Mouse (Mus musculus) kidney, embryonic 16.5 days (tissue): Measurements from ENCODE around the gene Gjb5. TPM values are rescaled to one million over a fixed set of nuclear protein-coding genes. Genes with fewer than 3 reads are reported as not detected.

Source experiments
- ATAC-seq: fragments of 200-750 bp; cut with Nextera tagmentation; 2 replicates; pipeline ENCODE4 v1.8.0; 2017; ENCODE audit warnings: moderate TSS enrichment; ENCODE audit not compliant: low FRiP score, low TSS enrichment
- H3K27ac ChIP-seq: fragments of 300-500 bp; sonication (generic); 2 replicates; pipeline ENCODE4 v1.5.1; 2014; ENCODE audit warnings: low read length
- H3K27me3 ChIP-seq: fragments of 300-500 bp; sonication (generic); 2 replicates; pipeline ENCODE4 v1.6.1; 2014; ENCODE audit warnings: low read length, control low read depth, mixed read lengths; ENCODE audit not compliant: insufficient read depth
- H3K36me3 ChIP-seq: fragments of 300-500 bp; sonication (generic); 2 replicates; pipeline ENCODE4 v1.6.1; 2014; ENCODE audit warnings: low read length, control low read depth, mixed read lengths; ENCODE audit not compliant: insufficient read depth
- H3K4me1 ChIP-seq: fragments of 300-500 bp; sonication (generic); 2 replicates; pipeline ENCODE4 v1.6.1; 2014; ENCODE audit warnings: low read length, control low read depth, mixed read lengths; ENCODE audit not compliant: insufficient read depth
- H3K4me2 ChIP-seq: fragments of 300-500 bp; sonication (generic); replicated peaks from 2 replicates; pipeline ENCODE4 v1.6.1; 2014; ENCODE audit warnings: low read depth, low read length
- H3K4me3 ChIP-seq: fragments of 300-500 bp; sonication (generic); 2 replicates; pipeline ENCODE4 v1.5.1; 2014; ENCODE audit warnings: mild to moderate bottlenecking, low read length
- H3K9ac ChIP-seq: fragments of 300-500 bp; sonication (generic); replicated peaks from 2 replicates; pipeline ENCODE4 v1.6.1; 2014; ENCODE audit warnings: low read length
- H3K9me3 ChIP-seq: fragments of 300-500 bp; sonication (generic); 2 replicates; pipeline ENCODE4 v1.6.1; 2016; ENCODE audit warnings: low read length, control low read depth
- WGBS: fragments of 180-500 bp; shearing (Covaris S2); extraction: QIAGEN DNeasy Blood & Tissue Kit; methylation state at CpG from one replicate; pipeline ENCODE4 v1.1.7; 2014; 5-methylcytosine and 5-hydroxymethylcytosine counted together
- polyA plus RNA-seq: library from polyadenylated mRNA; unstranded; fragments of >200 nt; fragmentation: Nextera tagmentation; extraction: Ambion mirVana; gene quantifications from 2 replicates; pipeline ENCODE4 v1.2.1, GENCODE M21; 2015

Gene Gjb5
- polyA plus RNA-seq, 1 experiment from 2014 or later: 1.8 TPM

DNA sequence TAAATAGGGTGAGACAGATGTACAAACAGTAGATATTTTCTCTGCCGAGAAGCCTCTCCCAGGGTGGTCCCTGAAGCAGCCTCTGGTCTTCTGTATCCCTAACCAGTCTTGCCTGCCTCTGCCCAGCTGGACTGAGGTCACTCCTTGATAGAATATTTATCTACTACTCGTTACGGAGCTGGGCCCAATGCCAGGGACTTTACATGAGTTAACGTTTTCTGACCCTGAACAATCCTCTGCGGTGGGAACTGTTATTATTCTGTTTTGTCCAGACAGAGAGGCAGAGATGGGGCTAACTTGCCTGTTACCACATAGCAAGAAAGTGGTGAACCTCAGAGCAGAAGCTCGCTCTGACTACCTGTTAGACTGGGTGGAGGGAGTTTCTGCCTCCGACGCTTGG, 15.5 kb upstream of the Gjb5 start:
- WGBS: 42% methylated on average over 8 of the region's 8 CpGs
- H3K4me2 ChIP-seq: no peak overlapping the region
- H3K27ac ChIP-seq: no peak overlapping the region
- H3K9ac ChIP-seq: no peak overlapping the region
- H3K36me3 ChIP-seq: no peaks in the 10 kb centered on the region
- H3K9me3 ChIP-seq: no peaks in the 10 kb centered on the region
- no peaks in the 10 kb centered on the region for H3K27me3 ChIP-seq
- ATAC-seq: no peak
- no peaks in the 10 kb centered on the region for H3K4me1 ChIP-seq
- H3K4me3 ChIP-seq: no peak overlapping the region

DNA sequence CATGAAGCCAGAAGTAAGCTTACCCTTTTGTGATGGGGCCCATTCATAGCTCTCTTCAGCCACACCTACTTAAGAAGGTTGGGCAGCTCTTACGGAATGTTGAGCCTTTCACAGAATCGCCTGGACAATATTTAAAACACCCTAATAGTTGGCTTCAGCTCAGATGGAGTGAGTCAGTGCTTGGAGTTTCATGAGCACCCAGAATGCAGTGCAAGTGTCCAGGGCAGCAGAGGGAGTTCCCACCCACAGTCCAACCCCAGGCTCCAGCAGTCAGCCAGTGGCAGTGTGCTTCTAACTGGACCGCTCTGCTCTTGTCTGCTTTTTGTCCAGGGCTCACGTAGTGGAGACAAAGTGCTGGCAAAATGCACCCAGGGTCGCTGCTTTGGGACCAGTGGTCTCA, 13.6 kb upstream of the Gjb5 start:
- Histone ChIP-seq H3K4me2 (no peak overlapping the region), H3K4me1 (no peaks in the 10 kb centered on the region), H3K27ac (no peak overlapping the region), H3K27me3 (no peaks in the 10 kb centered on the region), H3K36me3 (no peaks in the 10 kb centered on the region), H3K4me3 (no peak overlapping the region), H3K9ac (no peak overlapping the region), H3K9me3 (no peaks in the 10 kb centered on the region)
- no peak for ATAC-seq
- 75% methylated on average over 5 of the region's 5 CpGs for WGBS

DNA sequence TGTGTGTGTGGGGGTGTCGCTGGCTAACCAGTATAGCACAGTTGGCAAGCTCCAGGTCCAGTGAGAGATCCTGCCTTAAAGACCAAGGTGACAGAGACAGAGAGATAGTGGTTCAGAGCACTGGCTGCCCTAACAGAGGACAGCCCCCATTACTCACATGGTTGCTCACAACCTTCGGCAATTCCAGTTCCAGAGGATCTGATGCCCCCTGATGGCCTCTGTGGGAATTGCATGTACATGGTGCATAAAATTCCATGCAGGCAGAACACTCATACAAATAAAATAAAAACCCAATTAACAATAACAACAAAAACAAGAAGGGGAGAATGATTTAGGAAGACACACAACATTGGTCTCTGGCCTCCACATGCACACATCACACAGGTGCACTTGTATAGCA, 12.5 kb upstream of the Gjb5 start:
- H3K4me2 ChIP-seq: no peak overlapping the region
- H3K4me3 ChIP-seq: no peak overlapping the region
- ATAC-seq: no peak
- no peaks in the 10 kb centered on the region for H3K27me3 ChIP-seq
- no peaks in the 10 kb centered on the region for H3K9me3 ChIP-seq
- no peaks in the 10 kb centered on the region for H3K36me3 ChIP-seq
- 48% methylated on average over 2 of the region's 2 CpGs for WGBS
- H3K9ac ChIP-seq: no peak overlapping the region
- no peak overlapping the region for H3K27ac ChIP-seq
- H3K4me1 ChIP-seq: no peaks in the 10 kb centered on the region

DNA sequence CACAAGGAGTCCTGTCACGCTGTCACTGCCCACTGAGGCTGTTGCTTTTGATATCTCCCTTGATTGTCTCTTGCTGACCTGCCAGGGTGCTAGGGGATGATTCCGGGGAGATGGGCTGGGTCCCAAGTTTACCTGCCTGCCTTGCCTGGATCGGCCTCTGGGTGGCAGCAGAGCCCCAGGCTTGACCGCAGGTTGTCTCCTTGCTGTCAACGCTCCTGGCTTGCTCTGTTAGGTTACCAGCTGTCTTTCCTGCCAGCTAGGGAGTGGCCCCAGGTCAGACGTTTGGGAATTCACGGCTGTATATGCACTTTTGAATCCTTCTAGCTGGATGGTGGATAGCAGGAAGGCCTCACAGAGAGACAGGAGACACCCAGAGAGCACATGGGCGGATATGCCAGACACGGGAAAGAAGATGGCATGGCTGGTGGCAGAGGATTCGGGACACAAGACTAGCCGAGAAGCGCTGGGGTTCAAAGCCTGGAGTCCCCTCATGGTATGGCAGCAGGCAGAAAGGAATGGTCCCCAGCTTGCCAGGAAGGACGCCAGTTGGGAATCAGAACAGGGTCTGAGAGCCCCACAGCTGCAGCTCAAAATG, 10.5 kb upstream of the Gjb5 start:
- no peak overlapping the region for H3K9ac ChIP-seq
- peak; percentile 19; the same call in 1 of the 2 replicates for ATAC-seq
- no peak overlapping the region for H3K27ac ChIP-seq
- H3K4me3 ChIP-seq: no peak overlapping the region
- H3K4me2 ChIP-seq: no peak overlapping the region
- H3K36me3 ChIP-seq: no peaks in the 10 kb centered on the region
- H3K27me3 ChIP-seq: no peaks in the 10 kb centered on the region
- H3K4me1 ChIP-seq: no peaks in the 10 kb centered on the region
- WGBS: 28% methylated on average over 13 of the region's 13 CpGs
- no peaks in the 10 kb centered on the region for H3K9me3 ChIP-seq

DNA sequence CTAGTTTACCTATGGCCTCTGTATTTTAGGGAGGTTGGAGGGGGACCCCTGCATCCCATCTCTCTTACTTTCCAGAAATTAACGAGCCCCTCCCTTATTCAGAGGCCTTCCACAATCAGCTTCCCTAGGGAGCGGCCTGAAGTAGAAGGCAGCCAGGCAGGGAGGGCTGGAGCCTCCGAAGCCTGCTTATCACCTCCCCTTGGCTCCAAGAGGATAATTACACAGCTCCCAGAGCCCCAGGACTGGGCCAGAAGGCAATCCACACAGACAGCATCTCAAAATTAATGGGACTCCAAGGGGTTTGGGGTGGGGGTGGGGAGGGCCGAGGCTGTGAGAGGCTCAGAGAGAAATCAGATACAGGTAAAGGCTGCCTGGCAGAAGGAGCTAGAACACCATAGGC, 7.9 kb upstream of the Gjb5 start:
- H3K36me3 ChIP-seq: no peaks in the 10 kb centered on the region
- no peaks in the 10 kb centered on the region for H3K4me1 ChIP-seq
- H3K4me2 ChIP-seq: no peak overlapping the region
- no peaks in the 10 kb centered on the region for H3K9me3 ChIP-seq
- H3K9ac ChIP-seq: no peak overlapping the region
- H3K4me3 ChIP-seq: no peak overlapping the region
- WGBS: 20% methylated on average over 4 of the region's 4 CpGs
- no peaks in the 10 kb centered on the region for H3K27me3 ChIP-seq
- no peak for ATAC-seq
- H3K27ac ChIP-seq: no peak overlapping the region

DNA sequence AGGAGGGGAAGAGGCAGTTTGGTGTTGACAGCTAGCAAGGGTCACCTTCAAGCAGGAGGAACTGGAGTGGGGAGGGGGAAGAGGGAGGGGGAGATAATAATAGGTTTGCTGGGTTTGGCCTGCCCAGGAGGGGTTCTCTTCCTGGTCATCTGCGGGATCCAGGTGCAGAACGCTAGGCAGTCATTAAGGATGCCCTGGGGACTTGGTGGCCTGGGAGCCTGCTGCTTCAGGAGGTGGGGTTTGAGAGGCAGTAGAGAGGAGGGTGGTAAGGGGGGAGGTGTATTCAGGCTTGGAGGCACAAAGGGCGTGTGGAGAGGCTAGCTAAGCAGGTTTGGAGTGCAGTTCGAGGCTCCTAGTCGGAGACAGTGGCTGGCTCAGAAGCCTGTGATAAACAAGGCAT, 7.5 kb upstream of the Gjb5 start:
- H3K36me3 ChIP-seq: no peaks in the 10 kb centered on the region
- no peak overlapping the region for H3K4me3 ChIP-seq
- no peak overlapping the region for H3K9ac ChIP-seq
- no peak overlapping the region for H3K27ac ChIP-seq
- no peaks in the 10 kb centered on the region for H3K9me3 ChIP-seq
- no peaks in the 10 kb centered on the region for H3K27me3 ChIP-seq
- no peaks in the 10 kb centered on the region for H3K4me1 ChIP-seq
- no peak overlapping the region for H3K4me2 ChIP-seq
- ATAC-seq: no peak
- 25% methylated on average over 5 of the region's 5 CpGs for WGBS

DNA sequence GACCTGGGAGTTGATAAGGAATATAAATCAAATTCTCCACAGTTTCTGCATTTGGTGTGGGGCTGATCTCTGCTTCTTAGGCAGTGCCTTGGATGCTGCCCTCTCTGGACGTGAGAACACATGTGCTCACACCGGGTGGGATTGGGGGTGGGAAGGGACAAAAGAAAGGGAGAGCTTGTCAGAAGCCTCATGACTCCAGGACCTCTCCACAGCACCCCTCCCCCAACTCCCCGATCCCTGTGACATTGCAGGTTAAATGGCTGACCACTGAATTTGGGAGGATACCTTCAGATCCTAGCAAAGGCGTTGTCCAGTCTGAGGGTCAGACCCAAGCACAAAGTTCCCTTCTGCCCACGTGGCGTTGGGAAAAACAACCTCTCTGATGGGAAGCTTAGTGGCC, 6.5 kb upstream of the Gjb5 start:
- 39% methylated on average over 6 of the region's 6 CpGs for WGBS
- H3K27me3 ChIP-seq: no peaks in the 10 kb centered on the region

DNA sequence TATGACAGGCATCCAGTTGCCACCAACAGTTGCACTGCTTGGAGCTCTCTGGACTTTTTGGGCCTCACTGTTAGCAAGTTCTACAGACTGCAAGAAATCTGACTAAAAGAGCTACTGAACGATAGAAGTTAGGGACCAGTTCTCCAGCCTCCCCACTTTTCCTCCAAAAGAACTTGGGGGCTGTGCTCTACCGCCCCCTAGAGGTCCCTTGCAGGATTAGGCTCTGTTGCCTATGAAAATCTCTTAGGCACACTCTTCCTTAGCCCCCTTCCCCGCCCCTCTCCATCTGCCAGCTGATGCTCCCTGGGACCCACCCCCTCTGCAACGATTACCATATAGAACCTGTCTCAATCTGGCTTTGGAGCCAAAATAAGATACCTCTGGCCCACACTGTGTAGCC, 5.3 kb upstream of the Gjb5 start:
- no peak overlapping the region for H3K4me3 ChIP-seq
- H3K4me1 ChIP-seq: no peaks in the 10 kb centered on the region
- WGBS: 68% methylated on average over 4 of the region's 4 CpGs
- no peak for ATAC-seq
- no peaks in the 10 kb centered on the region for H3K27me3 ChIP-seq
- no peak overlapping the region for H3K4me2 ChIP-seq
- H3K27ac ChIP-seq: no peak overlapping the region
- no peaks in the 10 kb centered on the region for H3K9me3 ChIP-seq
- no peaks in the 10 kb centered on the region for H3K36me3 ChIP-seq
- H3K9ac ChIP-seq: no peak overlapping the region

More for the DNA sequence above, 6.5 kb upstream of the Gjb5 start:
- Histone ChIP-seq H3K4me3 (no peak overlapping the region), H3K27ac (no peak overlapping the region), H3K9me3 (no peaks in the 10 kb centered on the region), H3K9ac (no peak overlapping the region), H3K36me3 (no peaks in the 10 kb centered on the region), H3K4me1 (no peaks in the 10 kb centered on the region), H3K4me2 (no peak overlapping the region)
- ATAC-seq: no peak

DNA sequence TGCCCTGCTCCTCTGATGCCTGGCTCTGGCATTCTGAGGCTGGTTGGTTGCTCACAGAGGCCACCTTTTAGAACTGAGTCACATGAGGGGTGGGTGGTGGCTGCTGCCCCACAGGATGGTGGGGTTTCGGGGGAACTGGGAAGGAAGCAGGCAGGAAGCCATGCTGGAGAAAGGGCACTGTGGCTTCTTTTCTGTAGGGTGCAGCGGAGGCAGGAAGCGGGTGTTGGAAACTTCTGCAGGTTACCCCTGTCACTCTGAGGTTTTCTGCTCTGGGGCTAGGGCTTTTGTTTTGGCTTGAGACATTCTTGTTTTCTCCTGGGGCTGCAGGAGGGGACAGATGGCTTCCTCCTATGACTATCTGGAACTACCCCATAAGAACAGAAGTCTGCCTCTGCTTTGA, 4.5 kb upstream of the Gjb5 start:
- no peak for ATAC-seq
- Histone ChIP-seq H3K36me3 (no peaks in the 10 kb centered on the region), H3K4me1 (peaks cover 3% of the 10 kb centered on the region; the same call in 1 of the 2 replicates), H3K27me3 (no peaks in the 10 kb centered on the region), H3K4me3 (no peak overlapping the region), H3K9ac (no peak overlapping the region), H3K27ac (no peak overlapping the region), H3K9me3 (no peaks in the 10 kb centered on the region), H3K4me2 (no peak overlapping the region)
- 86% methylated on average over 3 of the region's 3 CpGs for WGBS

DNA sequence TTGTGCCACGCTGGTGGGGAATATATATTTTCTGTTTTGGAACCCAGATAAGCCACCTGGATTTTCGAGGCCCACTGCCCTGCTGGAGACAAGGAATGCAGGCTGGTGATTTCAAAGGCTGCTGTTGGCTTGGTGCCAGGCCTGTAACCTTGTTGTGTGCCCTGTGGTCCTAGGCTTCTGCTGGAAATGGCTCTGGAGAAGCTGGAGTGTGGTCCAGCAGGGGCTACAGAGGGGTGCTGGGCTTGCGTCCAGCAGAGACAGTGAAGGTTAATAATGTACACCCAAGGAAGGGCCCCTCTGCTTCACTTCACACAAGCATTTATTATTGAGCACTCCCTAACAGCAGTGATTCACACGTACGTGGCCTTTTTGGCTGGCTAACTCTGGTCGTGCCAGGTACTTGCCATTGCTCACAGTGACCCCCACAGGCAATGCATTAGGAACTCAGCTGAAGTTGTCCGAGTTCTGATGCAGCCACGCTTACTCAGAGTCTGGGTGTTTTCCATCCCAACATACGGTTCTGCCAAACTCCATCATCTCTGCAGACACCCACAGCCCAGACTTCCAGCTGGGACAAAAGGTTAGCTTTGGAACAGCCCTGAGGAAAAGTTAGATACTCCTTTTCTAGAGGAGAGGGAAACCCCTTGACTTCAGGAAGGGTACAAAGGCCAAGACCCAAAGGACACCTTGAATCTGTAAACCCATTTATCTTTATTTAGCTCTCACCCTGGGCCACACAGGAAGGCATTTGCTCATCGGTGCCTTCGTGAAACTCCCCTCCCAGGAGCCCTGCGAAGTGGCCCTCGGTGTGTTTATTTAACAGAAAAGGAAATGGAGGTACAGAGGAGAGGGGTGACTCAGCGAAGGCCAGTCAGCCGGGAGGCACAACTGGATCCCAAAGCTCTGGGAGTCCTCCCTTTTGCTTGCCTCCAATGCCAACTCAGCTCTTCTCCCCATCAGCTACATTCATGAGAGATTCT, 3.2 kb downstream of the Gjb5 start:
- Histone ChIP-seq H3K4me3 (no peak overlapping the region), H3K4me1 (peaks cover 11% of the 10 kb centered on the region), H3K27ac (peak overlapping the region; percentile 59), H3K4me2 (no peak overlapping the region), H3K9me3 (no peaks in the 10 kb centered on the region), H3K27me3 (no peaks in the 10 kb centered on the region), H3K9ac (no peak overlapping the region), H3K36me3 (no peaks in the 10 kb centered on the region)
- peak; percentile 25; the same call in 1 of the 2 replicates for ATAC-seq
- 35% methylated on average over 15 of the region's 15 CpGs for WGBS
